Mouse (Mus musculus) hematopoietic multipotent progenitor cell, adult 10-12 weeks (in vitro differentiated cells): ENCODE results near the gene Gm21797. TPM values are rescaled to one million over a fixed set of nuclear protein-coding genes. Genes with fewer than 3 reads are reported as not detected.

Experiments
- polyA plus RNA-seq: library from polyadenylated mRNA; stranded (reverse); fragments of >175 nt; gene quantifications from 2 replicates; pipeline ENCODE4 v1.2.3, GENCODE M21; 2012; ENCODE audit warnings: low replicate concordance

Gm21797 gene
- not detected in 2 replicates for polyA plus RNA-seq

DNA sequence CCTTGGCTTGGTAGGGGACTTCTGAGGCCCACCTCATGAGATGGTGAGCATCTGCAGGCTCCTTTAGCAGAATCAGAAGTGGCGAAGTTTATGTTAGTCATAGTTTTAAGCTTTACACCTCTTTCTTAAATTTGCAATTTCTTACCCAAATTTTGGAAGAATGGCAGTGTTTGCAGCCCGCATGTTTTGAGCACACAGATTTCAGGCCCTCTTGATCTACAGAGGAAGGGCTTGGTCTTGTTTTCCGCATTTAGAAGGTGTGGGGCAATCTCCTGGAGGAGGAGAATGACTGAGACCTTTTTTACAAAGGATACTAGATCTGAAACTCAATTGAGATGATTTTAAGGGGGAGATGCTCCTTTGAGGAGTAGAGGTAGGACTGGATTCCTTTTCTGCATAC, at the start of gene Gm21797:
Gm21797 (minus strand) TSS at position 101 of the 400 bp plus-strand sequence.

DNA sequence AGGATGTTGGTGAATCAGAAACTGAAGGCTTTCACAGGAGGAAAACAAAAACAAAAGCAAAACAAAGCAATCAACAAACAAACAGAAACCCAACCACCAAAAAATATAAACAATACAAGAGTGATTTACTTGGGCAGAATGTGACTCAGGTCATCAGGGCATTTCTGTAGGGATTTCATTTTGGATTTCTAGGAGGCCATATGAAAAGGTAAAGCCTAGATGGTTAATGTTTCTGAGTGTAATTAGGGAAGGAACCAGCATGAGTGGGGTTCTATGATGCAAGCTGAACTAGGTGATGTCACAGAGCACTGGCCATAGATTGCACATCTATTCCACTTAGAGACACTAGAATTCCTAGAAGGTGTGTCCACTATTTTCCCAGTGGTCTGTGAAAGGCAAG, 29.0 kb upstream of the Gm21797 start, which contains the start of gene Gm20795:
Gm20795 (plus strand) TSS at position 301 of the 400 bp plus-strand sequence.

Other genes with a start within 250 kb of the Gm21797 start
- not detected in 2 replicates for gene Gm21852, start 123.8 kb downstream of the Gm21797 start, polyA plus RNA-seq
- not detected in 2 replicates for gene Gm20795, start 29.1 kb upstream of the Gm21797 start, polyA plus RNA-seq